Mouse (Mus musculus): ENCODE data around the gene Mrpl49. TPM values are rescaled to one million over a fixed set of nuclear protein-coding genes. Genes with fewer than 3 reads are reported as not detected.

The Mrpl49 gene
- 53.6 and 56.4 TPM in 2 replicates for polyA plus RNA-seq (2012; ENCODE audit: insufficient read depth, insufficient read length, missing spikeins)

DNA sequence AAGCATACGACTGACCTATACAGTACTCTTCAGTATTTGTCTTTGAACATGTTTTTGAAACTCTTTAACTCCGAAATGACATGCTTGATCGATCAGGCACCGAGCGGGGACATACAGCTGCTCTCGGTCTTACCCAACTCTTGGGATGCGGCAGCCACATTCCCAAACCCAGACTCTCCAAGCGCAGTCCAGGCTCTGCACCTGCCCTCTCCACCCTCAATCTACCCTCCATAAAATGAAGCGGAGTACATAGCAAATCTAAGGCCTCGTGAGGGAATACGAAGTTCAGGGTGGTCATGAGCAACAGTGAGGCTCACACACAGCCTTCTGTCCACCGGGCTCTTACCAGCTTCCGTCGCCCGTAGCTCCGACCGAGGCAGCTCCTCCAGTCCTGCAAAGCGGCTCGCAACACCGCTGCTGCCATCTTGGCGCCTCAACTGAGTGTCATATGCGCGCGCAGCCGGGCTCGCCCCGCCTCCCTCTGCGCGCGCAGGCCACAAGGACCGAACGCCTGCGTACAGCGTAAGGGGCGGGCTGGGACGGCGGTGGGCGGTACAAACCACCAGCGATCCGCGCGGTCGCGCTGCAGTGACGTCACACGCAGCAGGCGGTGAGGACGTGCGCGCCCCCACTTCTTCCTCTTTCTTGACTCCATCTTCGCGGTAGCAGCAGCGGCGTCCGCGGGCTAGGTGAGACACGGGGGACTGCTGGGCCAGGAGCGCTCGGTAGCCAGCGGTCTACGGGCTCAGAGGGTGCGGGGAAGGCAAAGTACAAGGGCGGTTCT lies at the start of gene Mrpl49, which contains the start of gene Fau:
Gene Mrpl49 (minus strand): TSS at position 473 of the 784 bp plus-strand sequence.
Gene Fau (plus strand): TSS at position 532 of the 784 bp plus-strand sequence.
- H3K4me3 ChIP-seq (ENCODE audit: insufficient read depth, low read depth, low read length), result peak within 1 kb of the TSS; percentile 94
- H3K4me1 ChIP-seq (ENCODE audit: control insufficient read depth, insufficient read depth, insufficient read length, low read length), result peaks cover 6% of the 10 kb centered on the region

DNA sequence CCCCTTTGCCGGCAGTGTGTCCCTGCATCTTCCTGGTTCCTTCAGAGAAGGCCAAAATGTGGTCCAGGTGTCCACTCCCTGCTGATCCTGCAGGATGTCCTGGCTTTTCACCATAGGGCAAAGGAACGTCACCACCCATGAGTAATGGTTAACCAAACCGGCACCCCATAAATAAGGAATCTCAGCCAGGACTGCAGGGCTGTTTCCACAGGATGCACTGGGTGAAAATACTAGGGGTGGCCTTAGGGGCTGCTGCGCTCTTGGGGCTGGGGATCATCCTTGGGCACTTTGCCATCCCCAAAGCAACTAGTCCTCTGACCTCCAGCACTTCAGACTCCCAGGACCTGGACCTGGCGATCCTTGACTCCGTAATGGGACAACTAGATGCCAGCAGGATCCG lies 48.0 kb upstream of the Mrpl49 start, which contains the start of gene Naaladl1:
Gene Naaladl1 (plus strand): TSS at position 197 of the 400 bp plus-strand sequence.
- Histone ChIP-seq H3K4me3 (ENCODE audit: insufficient read depth, low read depth, low read length) (no peak within 1 kb of the TSS), H3K4me1 (ENCODE audit: control insufficient read depth, insufficient read depth, insufficient read length, low read length) (no peaks in the 10 kb centered on the region), H3K27ac (replicated peaks; ENCODE audit: low read depth, low read length) (no peak within 1 kb of the TSS)

More for the DNA sequence above, at the start of gene Mrpl49, which contains the start of gene Fau:
- peak within 1 kb of the TSS; percentile 89 for H3K27ac ChIP-seq (replicated peaks; ENCODE audit: low read depth, low read length)

DNA sequence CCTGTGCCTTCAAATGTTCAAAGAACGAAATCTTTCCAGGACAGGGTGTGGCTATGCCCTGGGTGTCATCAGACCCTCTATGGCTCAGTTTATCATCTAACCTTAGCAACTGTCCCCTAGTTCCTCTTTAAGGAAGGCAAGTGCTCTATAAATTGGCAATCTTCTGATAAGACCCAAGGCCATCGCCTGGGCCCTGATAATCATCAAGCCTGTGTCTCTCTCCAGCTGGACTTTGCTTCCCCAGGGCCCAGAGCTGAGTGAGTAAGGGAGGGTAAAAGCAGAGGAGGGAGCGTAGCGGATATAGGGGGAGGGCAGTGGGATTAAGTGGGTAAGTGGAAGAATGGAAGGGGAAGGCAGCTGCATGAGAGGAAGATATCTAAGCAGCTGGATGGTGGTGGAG lies 46.9 kb upstream of the Mrpl49 start:
- Histone ChIP-seq H3K4me1 (ENCODE audit: control insufficient read depth, insufficient read depth, insufficient read length, low read length) (no peaks in the 10 kb centered on the region), H3K4me3 (ENCODE audit: insufficient read depth, low read depth, low read length) (no peak overlapping the region)

DNA sequence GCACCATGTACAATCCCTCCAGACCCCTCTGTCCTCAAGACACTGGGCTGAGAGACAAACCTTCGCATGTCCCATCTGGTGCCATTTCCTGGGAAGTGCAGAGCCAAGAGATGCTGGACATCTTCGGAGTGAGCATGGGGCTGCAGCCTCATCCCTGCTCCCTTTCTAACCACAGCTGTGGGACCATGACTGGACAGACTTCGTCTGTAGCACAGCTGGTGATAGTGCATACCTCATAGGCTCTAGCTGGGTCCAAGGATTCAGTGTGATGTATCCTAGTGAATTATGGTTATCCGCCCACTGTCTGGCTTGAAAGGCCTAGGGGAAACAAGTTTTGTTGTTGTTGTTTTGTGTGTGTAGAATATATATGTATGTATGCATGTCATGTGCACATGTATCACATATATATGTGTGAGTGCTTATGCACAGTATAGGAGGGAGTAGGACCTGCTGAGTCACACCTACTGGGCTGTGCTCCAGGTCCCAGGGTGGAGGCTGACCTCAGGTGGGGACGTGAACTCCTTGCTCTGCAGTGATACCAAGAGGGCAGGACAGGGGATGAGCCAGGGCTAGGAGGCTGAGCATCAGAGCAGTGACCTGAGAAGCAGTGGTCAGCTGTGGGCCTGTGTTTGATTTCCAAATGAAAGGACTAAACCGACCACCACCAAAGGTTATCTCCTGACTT lies 44.7 kb upstream of the Mrpl49 start:
- H3K27ac ChIP-seq (replicated peaks; ENCODE audit: low read depth, low read length), result no peak overlapping the region
- no peak overlapping the region for H3K4me3 ChIP-seq (ENCODE audit: insufficient read depth, low read depth, low read length)
- H3K4me1 ChIP-seq (ENCODE audit: control insufficient read depth, insufficient read depth, insufficient read length, low read length), result no peaks in the 10 kb centered on the region

More for the DNA sequence above, 46.9 kb upstream of the Mrpl49 start:
- H3K27ac ChIP-seq (replicated peaks; ENCODE audit: low read depth, low read length), result no peak overlapping the region

GRCm38 (mm10) chr19:6101186-6101585 lies 43.6 kb upstream of the Mrpl49 start:
- H3K4me1 ChIP-seq (ENCODE audit: control insufficient read depth, insufficient read depth, insufficient read length, low read length), result no peaks in the 10 kb centered on the region
- no peak overlapping the region for H3K4me3 ChIP-seq (ENCODE audit: insufficient read depth, low read depth, low read length)
- H3K27ac ChIP-seq (replicated peaks; ENCODE audit: low read depth, low read length), result no peak overlapping the region

DNA sequence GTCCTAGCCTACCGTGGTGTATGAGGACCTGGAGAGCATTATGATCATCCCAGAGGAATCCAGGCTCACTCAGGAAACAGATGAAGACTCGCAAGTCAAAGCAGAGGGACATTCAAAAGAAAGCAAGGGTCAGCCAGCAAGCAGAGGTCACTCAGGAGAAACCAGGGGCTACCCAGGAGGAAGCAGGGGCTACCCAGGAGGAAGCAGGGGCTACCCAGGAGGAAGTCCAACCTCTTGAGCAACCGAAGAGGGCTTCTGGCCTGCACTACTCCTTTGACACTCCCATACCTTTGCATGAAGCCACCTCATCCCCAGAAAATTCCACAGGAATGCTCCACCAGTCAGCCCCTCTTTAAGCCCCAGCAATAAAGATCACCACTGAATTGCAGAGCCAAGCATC lies 40.3 kb upstream of the Mrpl49 start:
- Histone ChIP-seq H3K4me1 (ENCODE audit: control insufficient read depth, insufficient read depth, insufficient read length, low read length) (no peaks in the 10 kb centered on the region), H3K4me3 (ENCODE audit: insufficient read depth, low read depth, low read length) (no peak overlapping the region), H3K27ac (replicated peaks; ENCODE audit: low read depth, low read length) (no peak overlapping the region)

DNA sequence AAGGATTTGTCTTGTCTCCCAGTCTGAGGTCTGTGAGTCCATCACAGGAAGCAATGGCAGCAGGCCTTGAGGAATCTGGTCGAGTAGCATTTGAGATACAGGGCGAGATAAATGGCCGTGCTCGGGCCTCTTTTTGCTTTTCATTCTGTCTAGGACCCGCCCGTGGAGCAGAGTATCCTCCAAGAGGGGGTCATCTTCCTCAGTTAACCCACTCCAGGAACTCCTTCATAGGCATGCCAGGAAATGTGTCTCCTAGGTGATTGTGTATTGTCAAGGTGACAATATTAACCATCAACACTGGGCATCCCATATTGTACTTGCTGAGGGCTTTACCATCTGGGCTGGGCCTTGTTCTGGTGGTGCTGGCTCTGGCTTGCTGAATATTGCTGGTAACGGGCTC lies 36.5 kb upstream of the Mrpl49 start, which contains the start of gene AC131692.1:
Gene AC131692.1 (plus strand): TSS at position 301 of the 400 bp plus-strand sequence.
- no peaks in the 10 kb centered on the region for H3K4me1 ChIP-seq (ENCODE audit: control insufficient read depth, insufficient read depth, insufficient read length, low read length)
- H3K27ac ChIP-seq (replicated peaks; ENCODE audit: low read depth, low read length), result no peak within 1 kb of the TSS
- H3K4me3 ChIP-seq (ENCODE audit: insufficient read depth, low read depth, low read length), result no peak within 1 kb of the TSS

- no peak overlapping the region for H3K4me3 ChIP-seq (ENCODE audit: insufficient read depth, low read depth, low read length)
- H3K4me1 ChIP-seq (ENCODE audit: control insufficient read depth, insufficient read depth, insufficient read length, low read length), result peaks cover 2% of the 10 kb centered on the region; the same call in 1 of the 2 replicates
- no peak overlapping the region for H3K27ac ChIP-seq (replicated peaks; ENCODE audit: low read depth, low read length)
These were observed 31.3 kb upstream of the Mrpl49 start for GRCm38 (mm10) chr19:6088841-6089240.

DNA sequence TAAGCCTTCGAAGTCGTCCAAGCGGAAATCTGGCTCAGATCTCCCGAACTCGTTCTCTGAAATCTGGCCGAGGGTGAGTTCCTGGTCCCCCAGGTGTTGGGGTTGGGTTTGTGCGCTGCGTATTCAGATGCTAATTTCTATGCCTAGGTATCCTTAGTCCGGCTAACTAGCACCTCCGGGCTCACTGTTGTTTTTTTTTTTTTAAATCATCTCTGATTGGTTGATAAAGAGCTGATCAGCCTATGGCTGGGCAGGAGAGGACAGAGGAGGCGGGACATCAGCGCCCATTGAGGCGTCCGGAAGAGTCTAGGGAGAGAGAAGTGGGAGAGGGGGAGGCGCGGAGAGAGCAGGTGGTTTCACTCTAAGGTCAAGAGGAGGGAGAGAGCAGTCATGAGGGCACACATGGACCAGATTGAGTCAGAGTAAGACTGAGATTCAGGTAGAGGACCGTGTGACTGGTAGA lies 27.9 kb upstream of the Mrpl49 start:
- Histone ChIP-seq H3K27ac (replicated peaks; ENCODE audit: low read depth, low read length) (no peak overlapping the region), H3K4me1 (ENCODE audit: control insufficient read depth, insufficient read depth, insufficient read length, low read length) (peaks cover 4% of the 10 kb centered on the region; the same call in 1 of the 2 replicates), H3K4me3 (ENCODE audit: insufficient read depth, low read depth, low read length) (peak overlapping the region; percentile 61)

DNA sequence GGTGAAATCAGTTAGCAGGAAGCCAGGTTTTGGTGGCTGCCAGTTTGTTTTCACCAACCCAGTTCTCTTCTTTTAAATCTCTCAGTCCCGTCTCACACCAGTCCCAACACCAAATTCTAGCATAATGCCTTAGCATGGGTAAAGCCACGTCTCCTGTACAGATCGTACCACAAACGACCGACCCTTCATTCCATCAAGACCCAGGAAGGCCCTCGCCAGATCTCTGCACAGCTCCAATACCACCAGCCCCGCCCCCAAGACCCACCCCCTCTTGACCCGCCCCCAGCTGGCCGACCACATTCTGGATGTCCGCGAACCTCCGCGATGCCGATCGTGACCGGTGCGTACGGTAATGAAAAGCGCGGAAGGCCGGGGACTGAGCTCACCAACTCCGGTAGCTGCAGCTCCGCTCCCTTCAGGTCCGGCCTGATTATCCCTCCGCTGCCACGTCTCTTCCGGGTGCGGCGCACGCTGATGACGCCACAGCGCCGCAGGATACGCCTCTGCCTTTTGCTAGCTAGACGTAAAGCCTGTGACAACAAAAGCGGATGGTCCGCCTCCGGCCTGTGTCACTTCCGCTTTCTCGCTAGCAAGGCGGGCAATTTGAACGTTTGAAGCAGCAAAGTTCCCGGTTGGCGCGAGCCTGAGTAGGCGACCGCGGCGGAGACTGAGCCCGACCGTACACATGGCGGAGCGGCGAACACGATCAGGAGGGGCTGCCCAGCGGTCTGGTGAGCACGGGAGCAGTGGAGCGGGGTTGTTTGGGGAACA lies 27.1 kb upstream of the Mrpl49 start, which contains the start of the genes Zfpl1 and Cdca5:
Gene Zfpl1 (minus strand): TSS at position 479 of the 771 bp plus-strand sequence.
Gene Cdca5 (plus strand): TSS at position 506 of the 771 bp plus-strand sequence.
- Histone ChIP-seq H3K4me3 (ENCODE audit: insufficient read depth, low read depth, low read length) (peak within 1 kb of the TSS; percentile 63), H3K4me1 (ENCODE audit: control insufficient read depth, insufficient read depth, insufficient read length, low read length) (peaks cover 4% of the 10 kb centered on the region; the same call in 1 of the 2 replicates), H3K27ac (replicated peaks; ENCODE audit: low read depth, low read length) (peak within 1 kb of the TSS; percentile 36)

GRCm38 (mm10) chr19:6082156-6082555 lies 24.6 kb upstream of the Mrpl49 start, which contains the start of gene Gm28374:
Gene Gm28374 (minus strand): TSS chr19:6082256.
- Histone ChIP-seq H3K4me1 (ENCODE audit: control insufficient read depth, insufficient read depth, insufficient read length, low read length) (peaks cover 4% of the 10 kb centered on the region; the same call in 1 of the 2 replicates), H3K4me3 (ENCODE audit: insufficient read depth, low read depth, low read length) (no peak within 1 kb of the TSS), H3K27ac (replicated peaks; ENCODE audit: low read depth, low read length) (no peak within 1 kb of the TSS)

DNA sequence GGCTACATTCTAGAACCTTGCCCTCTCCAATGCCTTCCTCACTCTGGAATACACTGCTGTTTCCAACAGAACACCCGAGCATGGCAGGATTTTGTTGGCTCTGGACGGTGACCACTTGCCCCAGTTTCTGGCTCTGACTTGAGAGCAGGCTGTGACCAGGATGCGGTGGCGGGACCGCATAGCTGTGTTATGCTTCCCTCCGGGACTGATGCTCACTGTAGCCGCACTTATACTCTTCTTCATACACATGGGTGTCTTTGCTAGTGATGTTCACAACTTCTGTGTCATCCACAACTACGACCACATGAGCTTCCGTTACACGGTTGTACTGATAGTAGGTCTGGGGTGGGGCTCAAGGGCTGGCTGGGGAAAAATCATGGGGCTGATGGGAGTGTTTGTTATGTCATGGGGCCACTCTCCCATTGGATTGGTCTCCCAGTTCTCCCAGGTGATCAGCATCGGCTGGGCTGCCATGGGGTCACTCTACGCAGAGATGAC lies 22.4 kb upstream of the Mrpl49 start, which contains the start of gene Tmem262:
Gene Tmem262 (plus strand): TSS at position 51 of the 498 bp plus-strand sequence.
- H3K4me1 ChIP-seq (ENCODE audit: control insufficient read depth, insufficient read depth, insufficient read length, low read length), result peaks cover 8% of the 10 kb centered on the region
- H3K4me3 ChIP-seq (ENCODE audit: insufficient read depth, low read depth, low read length), result no peak within 1 kb of the TSS
- H3K27ac ChIP-seq (replicated peaks; ENCODE audit: low read depth, low read length), result no peak within 1 kb of the TSS

DNA sequence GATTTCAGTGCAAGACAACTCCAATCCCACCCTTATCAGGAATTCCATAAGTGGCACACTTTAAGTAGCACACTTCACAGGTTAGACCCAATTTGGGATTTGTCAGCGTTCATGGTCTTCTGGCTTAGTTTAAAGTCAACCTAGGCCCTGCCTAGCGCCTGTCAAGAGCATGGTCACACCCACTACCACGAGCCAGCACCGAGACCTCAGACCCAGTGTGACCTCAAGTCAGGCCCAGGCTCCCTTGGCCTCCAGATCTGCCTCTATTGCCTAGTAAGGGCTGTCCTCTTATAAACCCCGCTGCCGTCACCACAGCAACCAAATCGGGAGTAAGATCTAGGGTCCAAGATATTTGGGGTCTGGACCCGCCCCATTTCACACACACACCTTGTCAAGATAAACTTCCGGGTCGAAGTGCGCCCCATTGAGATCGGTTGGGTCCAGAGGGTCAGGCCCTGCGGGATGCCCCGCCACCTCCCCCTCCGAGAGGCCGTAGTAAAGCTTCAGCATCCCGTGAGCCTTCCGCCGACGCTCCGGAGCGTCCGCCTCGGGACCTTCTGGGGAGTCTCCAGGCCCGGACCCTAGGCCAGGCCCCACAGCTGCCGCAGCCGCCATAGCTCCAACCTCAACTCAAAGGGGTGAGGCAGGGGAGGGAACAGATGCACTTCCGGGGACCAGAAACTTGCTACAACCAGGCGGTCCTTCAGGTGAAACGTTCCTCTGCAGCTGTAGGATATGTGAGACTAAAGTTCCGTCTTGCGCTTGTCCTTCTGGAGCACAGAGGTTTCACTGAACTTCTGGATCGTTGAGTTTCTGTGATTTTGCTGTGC lies 19.2 kb upstream of the Mrpl49 start, which contains the start of gene Vps51:
Gene Vps51 (minus strand): TSS at position 668 of the 830 bp plus-strand sequence.
- peaks cover 4% of the 10 kb centered on the region for H3K4me1 ChIP-seq (ENCODE audit: control insufficient read depth, insufficient read depth, insufficient read length, low read length)
- H3K4me3 ChIP-seq (ENCODE audit: insufficient read depth, low read depth, low read length), result peak within 1 kb of the TSS; percentile 83
- peak within 1 kb of the TSS; percentile 75 for H3K27ac ChIP-seq (replicated peaks; ENCODE audit: low read depth, low read length)
